Mouse (Mus musculus) heart, adult 9 months (tissue): ENCODE measurements around the gene Cst13.

ENCODE experiments used
- DNase-seq, 2 experiments: peaks; one replicate each; pipeline ENCODE4 v3.0.0; 2022; ENCODE audit warnings: low spot score in 2 of 2

The Cst13 gene

GRCm38 (mm10) chr2:148874617-148875334 is 54.9 kb downstream of the Cst13 start:
- peak; percentile 37 to 43 for DNase-seq

- peak; percentile 97 for DNase-seq
These were observed 55.5 kb downstream of the Cst13 start, which contains the start of gene Cst3 for GRCm38 (mm10) chr2:148875335-148875811. TSS of gene Cst3 (minus strand) at chr2:148875692.

GRCm38 (mm10) chr2:148877016-148877770 is 57.3 kb downstream of the Cst13 start:
- DNase-seq = peak; percentile 76 to 81

GRCm38 (mm10) chr2:148878641-148879130 is 58.8 kb downstream of the Cst13 start:
- peak; percentile 37 to 45 for DNase-seq

GRCm38 (mm10) chr2:148879199-148879598 is 59.3 kb downstream of the Cst13 start:
- DNase-seq = peak; percentile 81 to 86
